Mouse (Mus musculus) embryonic fibroblast, embryonic 13.5 days (primary cell): Measurements from ENCODE around the gene Sf3a3.

ENCODE experiments used
- CTCF ChIP-seq: IDR thresholded peaks from 2 replicates; pipeline ENCODE4 v1.5.1; 2011; ENCODE audit warnings: mild to moderate bottlenecking, control low read depth, low read length, moderate library complexity, borderline replicate concordance; ENCODE audit not compliant: insufficient read depth
- POLR2A ChIP-seq: IDR thresholded peaks from 2 replicates; pipeline ENCODE4 v1.6.1; 2011; ENCODE audit warnings: low read depth, mild to moderate bottlenecking, control low read depth, low read length, moderate library complexity

- no peak for TF ChIP-seq CTCF
- TF ChIP-seq POLR2A = no peak
Measured at GRCm38 (mm10) chr4:124737486-124737885, 22.9 kb downstream of the Sf3a3 start.
